Mouse (Mus musculus) limb, embryonic 15.5 days (tissue): ENCODE measurements around the gene Ascc2. TPM values are rescaled to one million over a fixed set of nuclear protein-coding genes. Genes with fewer than 3 reads are reported as not detected.

ENCODE experiments used
- ATAC-seq: fragments of 200-750 bp; cut with Nextera tagmentation; 2 replicates; pipeline ENCODE4 v1.8.0; 2017; ENCODE audit warnings: low read depth, moderate TSS enrichment; ENCODE audit not compliant: insufficient number of reproducible peaks, low FRiP score, low TSS enrichment
- H3K27ac ChIP-seq: fragments of 300-500 bp; sonication (generic); 2 replicates; pipeline ENCODE4 v1.5.1; 2015; ENCODE audit warnings: moderate library complexity, mild to moderate bottlenecking, inconsistent platforms
- H3K27me3 ChIP-seq: fragments of 300-500 bp; sonication (generic); 2 replicates; pipeline ENCODE4 v1.6.1; 2015; ENCODE audit warnings: inconsistent platforms
- H3K36me3 ChIP-seq: fragments of 300-500 bp; sonication (generic); 2 replicates; pipeline ENCODE4 v1.6.1; 2015; ENCODE audit warnings: inconsistent platforms
- H3K4me1 ChIP-seq: fragments of 300-500 bp; sonication (generic); 2 replicates; pipeline ENCODE4 v1.6.1; 2015; ENCODE audit warnings: inconsistent platforms
- H3K4me2 ChIP-seq: fragments of 300-500 bp; sonication (generic); 2 replicates; pipeline ENCODE4 v1.6.1; 2015; ENCODE audit warnings: mild to moderate bottlenecking, inconsistent platforms
- H3K4me3 ChIP-seq: fragments of 300-500 bp; sonication (generic); 2 replicates; pipeline ENCODE4 v1.5.1; 2015; ENCODE audit warnings: mild to moderate bottlenecking, inconsistent platforms
- H3K9ac ChIP-seq: fragments of 300-500 bp; sonication (generic); 2 replicates; pipeline ENCODE4 v1.6.1; 2015; ENCODE audit warnings: inconsistent platforms
- H3K9me3 ChIP-seq: fragments of 300-500 bp; sonication (generic); 2 replicates; pipeline ENCODE4 v1.6.1; 2016; ENCODE audit warnings: inconsistent platforms
- WGBS: fragments of 180-500 bp; shearing (Covaris S2); methylation state at CpG from one replicate; pipeline ENCODE4 v1.1.7; 2015; 5-methylcytosine and 5-hydroxymethylcytosine counted together
- polyA plus RNA-seq: library from polyadenylated mRNA; unstranded; fragments of >200 nt; fragmentation: Nextera tagmentation; extraction: Ambion mirVana; gene quantifications from 2 replicates; pipeline ENCODE4 v1.2.1, GENCODE M21; 2015

Ascc2 gene
- polyA plus RNA-seq, 1 experiment from 2014 or later: 32.2 TPM

GRCm38 (mm10) chr11:4674593-4674992, 37.0 kb downstream of the Ascc2 start:
- no peak overlapping the region for H3K4me3 ChIP-seq
- no peak for ATAC-seq
- no peak overlapping the region for H3K9ac ChIP-seq
- peaks cover 56% of the 10 kb centered on the region for H3K36me3 ChIP-seq
- H3K9me3 ChIP-seq: no peaks in the 10 kb centered on the region
- no peaks in the 10 kb centered on the region for H3K27me3 ChIP-seq
- no peak overlapping the region for H3K27ac ChIP-seq
- H3K4me1 ChIP-seq: peaks cover 10% of the 10 kb centered on the region
- H3K4me2 ChIP-seq: no peak overlapping the region
- 96% methylated on average over 1 of the region's 1 CpGs for WGBS

- no peak for ATAC-seq
- 82% methylated on average over 6 of the region's 6 CpGs for WGBS
These were observed 37.6 kb downstream of the Ascc2 start for GRCm38 (mm10) chr11:4675126-4675562.

GRCm38 (mm10) chr11:4675693-4676092, 38.1 kb downstream of the Ascc2 start:
- H3K4me3 ChIP-seq: no peak overlapping the region
- 89% methylated on average over 6 of the region's 6 CpGs for WGBS
- peaks cover 54% of the 10 kb centered on the region for H3K36me3 ChIP-seq

More at GRCm38 (mm10) chr11:4675126-4675562, 37.6 kb downstream of the Ascc2 start:
- no peaks in the 10 kb centered on the region for H3K27me3 ChIP-seq
- peaks cover 57% of the 10 kb centered on the region for H3K36me3 ChIP-seq
- H3K9ac ChIP-seq: no peak overlapping the region
- H3K4me2 ChIP-seq: no peak overlapping the region
- no peak overlapping the region for H3K4me3 ChIP-seq
- no peaks in the 10 kb centered on the region for H3K9me3 ChIP-seq
- peaks cover 16% of the 10 kb centered on the region for H3K4me1 ChIP-seq
- no peak overlapping the region for H3K27ac ChIP-seq

GRCm38 (mm10) chr11:4677250-4677872, 39.8 kb downstream of the Ascc2 start:
- H3K4me2 ChIP-seq: no peak overlapping the region
- H3K4me3 ChIP-seq: no peak overlapping the region
- H3K9me3 ChIP-seq: no peaks in the 10 kb centered on the region
- no peak for ATAC-seq
- H3K36me3 ChIP-seq: peaks cover 62% of the 10 kb centered on the region
- H3K4me1 ChIP-seq: peaks cover 16% of the 10 kb centered on the region
- no peak overlapping the region for H3K27ac ChIP-seq
- no peak overlapping the region for H3K9ac ChIP-seq
- H3K27me3 ChIP-seq: no peaks in the 10 kb centered on the region
- 80% methylated on average over 7 of the region's 7 CpGs for WGBS

More at GRCm38 (mm10) chr11:4675693-4676092, 38.1 kb downstream of the Ascc2 start:
- no peaks in the 10 kb centered on the region for H3K9me3 ChIP-seq
- H3K27me3 ChIP-seq: no peaks in the 10 kb centered on the region
- H3K4me1 ChIP-seq: peaks cover 16% of the 10 kb centered on the region
- no peak overlapping the region for H3K27ac ChIP-seq
- H3K4me2 ChIP-seq: no peak overlapping the region
- ATAC-seq: no peak
- no peak overlapping the region for H3K9ac ChIP-seq

GRCm38 (mm10) chr11:4678700-4679440, 41.3 kb downstream of the Ascc2 start:
- ATAC-seq: no peak
- no peak overlapping the region for H3K4me2 ChIP-seq
- no peaks in the 10 kb centered on the region for H3K9me3 ChIP-seq
- H3K27ac ChIP-seq: peak overlapping the region; percentile 27; the same call in 1 of the 2 replicates
- H3K4me3 ChIP-seq: no peak overlapping the region
- peaks cover 62% of the 10 kb centered on the region for H3K36me3 ChIP-seq
- no peaks in the 10 kb centered on the region for H3K27me3 ChIP-seq
- 0 out of 2 replicates have a peak overlapping the region, but pooled peaks have one; percentile 23 for H3K9ac ChIP-seq
- H3K4me1 ChIP-seq: peaks cover 16% of the 10 kb centered on the region
- 51% methylated on average over 13 of the region's 13 CpGs for WGBS

GRCm38 (mm10) chr11:4679441-4679832, 41.9 kb downstream of the Ascc2 start:
- WGBS: 77% methylated on average over 12 of the region's 12 CpGs
- H3K27me3 ChIP-seq: no peaks in the 10 kb centered on the region
- H3K27ac ChIP-seq: peak overlapping the region; percentile 61
- no peak overlapping the region for H3K9ac ChIP-seq
- no peaks in the 10 kb centered on the region for H3K9me3 ChIP-seq
- no peak overlapping the region for H3K4me2 ChIP-seq
- no peak for ATAC-seq
- H3K4me3 ChIP-seq: no peak overlapping the region
- H3K4me1 ChIP-seq: peaks cover 16% of the 10 kb centered on the region
- H3K36me3 ChIP-seq: peaks cover 61% of the 10 kb centered on the region

GRCm38 (mm10) chr11:4680126-4680525, 42.6 kb downstream of the Ascc2 start:
- ATAC-seq: no peak
- peaks cover 16% of the 10 kb centered on the region for H3K4me1 ChIP-seq
- H3K9me3 ChIP-seq: no peaks in the 10 kb centered on the region
- WGBS: 31% methylated on average over 3 of the region's 3 CpGs
- peaks cover 55% of the 10 kb centered on the region for H3K36me3 ChIP-seq
- H3K27me3 ChIP-seq: no peaks in the 10 kb centered on the region
- no peak overlapping the region for H3K4me2 ChIP-seq
- H3K4me3 ChIP-seq: no peak overlapping the region
- no peak overlapping the region for H3K9ac ChIP-seq
- no peak overlapping the region for H3K27ac ChIP-seq

GRCm38 (mm10) chr11:4683516-4683915, 46.0 kb downstream of the Ascc2 start:
- H3K27ac ChIP-seq: no peak overlapping the region
- H3K9me3 ChIP-seq: no peaks in the 10 kb centered on the region
- H3K27me3 ChIP-seq: no peaks in the 10 kb centered on the region
- H3K36me3 ChIP-seq: peaks cover 45% of the 10 kb centered on the region
- ATAC-seq: no peak
- H3K4me2 ChIP-seq: no peak overlapping the region
- peaks cover 16% of the 10 kb centered on the region for H3K4me1 ChIP-seq
- H3K9ac ChIP-seq: no peak overlapping the region
- 81% methylated on average over 6 of the region's 6 CpGs for WGBS
- H3K4me3 ChIP-seq: no peak overlapping the region

GRCm38 (mm10) chr11:4684186-4684585, 46.6 kb downstream of the Ascc2 start:
- Histone ChIP-seq H3K4me1 (peaks cover 10% of the 10 kb centered on the region), H3K27ac (no peak overlapping the region), H3K9me3 (no peaks in the 10 kb centered on the region), H3K4me2 (no peak overlapping the region), H3K4me3 (no peak overlapping the region), H3K9ac (no peak overlapping the region), H3K36me3 (peaks cover 43% of the 10 kb centered on the region), H3K27me3 (no peaks in the 10 kb centered on the region)
- no peak for ATAC-seq
- WGBS: 38% methylated on average over 6 of the region's 6 CpGs

- peaks cover 1% of the 10 kb centered on the region for H3K4me1 ChIP-seq
- no peak overlapping the region for H3K4me3 ChIP-seq
- no peak for ATAC-seq
- H3K9ac ChIP-seq: no peak overlapping the region
- H3K27me3 ChIP-seq: no peaks in the 10 kb centered on the region
- H3K9me3 ChIP-seq: no peaks in the 10 kb centered on the region
- no peak overlapping the region for H3K4me2 ChIP-seq
- no peak overlapping the region for H3K27ac ChIP-seq
- WGBS: 68% methylated on average over 4 of the region's 4 CpGs
- peaks cover 40% of the 10 kb centered on the region for H3K36me3 ChIP-seq
These were observed 47.5 kb downstream of the Ascc2 start for GRCm38 (mm10) chr11:4685071-4685470.

- 65% methylated on average over 5 of the region's 5 CpGs for WGBS
- Histone ChIP-seq H3K36me3 (peaks cover 37% of the 10 kb centered on the region), H3K9ac (no peak overlapping the region), H3K4me1 (no peaks in the 10 kb centered on the region), H3K9me3 (no peaks in the 10 kb centered on the region), H3K4me2 (no peak overlapping the region), H3K27ac (no peak overlapping the region), H3K4me3 (no peak overlapping the region), H3K27me3 (no peaks in the 10 kb centered on the region)
- no peak for ATAC-seq
These were observed 48.0 kb downstream of the Ascc2 start for GRCm38 (mm10) chr11:4685510-4685909.

GRCm38 (mm10) chr11:4687027-4687426, 49.5 kb downstream of the Ascc2 start:
- no peak overlapping the region for H3K9ac ChIP-seq
- ATAC-seq: no peak
- no peak overlapping the region for H3K4me3 ChIP-seq
- no peak overlapping the region for H3K4me2 ChIP-seq
- no peaks in the 10 kb centered on the region for H3K9me3 ChIP-seq
- H3K36me3 ChIP-seq: peaks cover 23% of the 10 kb centered on the region
- no peaks in the 10 kb centered on the region for H3K27me3 ChIP-seq
- H3K4me1 ChIP-seq: no peaks in the 10 kb centered on the region
- WGBS: 63% methylated on average over 3 of the region's 3 CpGs
- H3K27ac ChIP-seq: no peak overlapping the region
